Mouse (Mus musculus): ENCODE data around the gene Lmna.

Lmna gene

GRCm38 (mm10) chr3:88449395-88450023, 60.2 kb downstream of the Lmna start:
- no peak for DNase-seq (ENCODE audit: low read depth, low spot score)

DNA sequence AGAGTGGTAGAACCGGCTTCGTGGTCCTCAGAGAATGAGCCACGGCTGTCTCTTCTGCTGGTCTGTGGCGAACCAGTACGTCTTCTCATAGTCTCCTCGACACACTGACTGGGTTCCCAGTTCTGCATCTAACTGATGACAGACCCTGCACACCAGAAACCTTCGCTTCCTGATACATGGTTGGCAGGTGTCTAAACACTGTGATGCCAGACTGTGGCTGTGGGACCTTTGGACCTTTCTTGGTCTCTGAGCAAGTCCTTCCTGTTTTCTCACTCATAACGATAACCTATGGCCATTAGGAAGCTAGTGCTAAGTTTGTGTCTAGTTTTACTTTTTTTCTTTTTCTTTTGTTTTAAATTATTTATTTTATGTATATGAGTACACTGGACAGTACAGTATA, 61.3 kb downstream of the Lmna start:
- DNase-seq (ENCODE audit: low read depth, low spot score): no peak

- no peak for DNase-seq (ENCODE audit: low read depth, low spot score)
Measured at GRCm38 (mm10) chr3:88447676-88448183, 62.0 kb downstream of the Lmna start.

- no peak for DNase-seq (ENCODE audit: low read depth, low spot score)
Measured at GRCm38 (mm10) chr3:88446471-88447123, 63.2 kb downstream of the Lmna start.

- DNase-seq (ENCODE audit: low read depth, low spot score): no peak
Measured at GRCm38 (mm10) chr3:88442888-88443287, 66.9 kb downstream of the Lmna start.

DNA sequence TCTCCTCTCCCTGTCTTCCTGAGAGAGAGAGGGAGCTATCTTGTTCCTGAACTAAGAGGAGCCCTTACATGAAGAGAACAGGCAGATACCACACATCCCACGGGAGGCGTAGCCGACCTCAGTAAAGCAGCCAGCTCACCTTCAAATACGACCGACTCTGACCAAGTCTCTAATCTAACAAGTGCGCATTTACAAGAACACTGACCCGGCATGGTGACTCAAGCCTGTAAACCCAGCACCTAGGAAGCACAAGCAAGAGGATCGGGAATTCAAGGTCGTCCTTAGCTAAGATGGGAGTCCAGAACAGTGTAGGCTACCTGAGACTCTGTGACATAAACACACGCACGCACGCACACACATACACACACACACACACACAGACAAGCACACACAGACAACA, 67.3 kb downstream of the Lmna start:
- DNase-seq (ENCODE audit: low read depth, low spot score): no peak

DNA sequence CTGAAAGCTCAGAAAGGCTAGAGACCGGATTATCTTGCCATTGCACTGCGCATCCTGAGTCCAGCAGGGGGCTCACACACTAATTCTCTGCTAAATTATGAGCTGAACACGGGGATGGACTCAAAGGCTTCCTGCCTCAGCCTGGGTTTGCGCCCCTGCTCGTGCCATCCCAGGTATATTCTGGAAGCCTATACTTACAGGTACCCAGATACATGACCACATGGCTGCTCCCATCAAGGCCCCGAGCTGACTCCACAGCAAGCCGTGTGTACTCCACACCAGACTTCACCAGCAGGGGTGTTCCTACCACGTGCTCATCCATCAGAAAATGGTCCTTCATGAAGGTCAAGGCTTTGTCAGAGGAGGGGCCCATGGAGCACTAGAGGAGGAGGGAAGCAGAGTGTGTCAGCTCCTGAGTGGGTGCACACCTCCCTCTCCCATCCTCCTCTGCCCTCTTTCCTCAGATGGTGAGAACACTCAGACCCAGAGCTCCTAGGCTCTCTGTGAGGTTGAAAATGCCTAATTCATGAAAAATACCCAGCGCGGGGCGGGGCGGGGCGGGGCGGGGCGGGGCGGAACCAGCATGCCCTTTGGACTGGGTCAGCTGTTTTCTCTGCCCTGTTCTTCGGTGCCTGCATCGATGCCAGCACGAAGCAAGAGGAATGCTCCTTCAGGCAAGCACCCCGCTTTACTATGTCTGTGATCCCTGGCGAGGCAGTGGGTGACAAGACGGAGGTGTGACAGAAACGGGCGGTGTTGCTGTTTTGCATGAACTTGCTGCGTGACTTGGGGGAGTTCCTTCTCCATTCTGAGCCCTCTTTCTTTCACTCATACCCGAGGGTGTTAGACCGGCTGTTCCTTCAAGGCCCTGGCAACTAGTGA, 69.0 kb downstream of the Lmna start:
- peak; percentile 85 for DNase-seq (ENCODE audit: low read depth, low spot score)

DNA sequence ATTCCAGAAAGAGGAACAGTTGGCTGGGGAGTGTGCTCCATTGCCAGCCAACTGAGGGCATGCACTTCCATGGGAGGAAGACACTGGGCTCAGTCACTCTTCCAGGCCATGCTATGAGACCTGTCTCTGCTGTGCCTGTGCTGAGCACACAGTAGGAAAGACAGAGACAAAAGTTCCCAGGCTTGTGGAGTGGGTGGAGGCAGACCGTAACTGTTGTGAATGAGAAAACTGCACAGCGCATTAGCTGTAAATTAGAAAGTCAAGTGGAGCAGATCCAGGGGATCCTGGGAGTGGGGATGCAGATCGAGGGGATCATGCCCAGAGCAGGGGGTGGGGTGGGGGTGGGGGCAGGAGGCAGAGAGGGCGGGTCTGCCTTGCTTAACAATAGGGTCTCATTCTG, 70.2 kb downstream of the Lmna start:
- no peak for DNase-seq (ENCODE audit: low read depth, low spot score)

DNA sequence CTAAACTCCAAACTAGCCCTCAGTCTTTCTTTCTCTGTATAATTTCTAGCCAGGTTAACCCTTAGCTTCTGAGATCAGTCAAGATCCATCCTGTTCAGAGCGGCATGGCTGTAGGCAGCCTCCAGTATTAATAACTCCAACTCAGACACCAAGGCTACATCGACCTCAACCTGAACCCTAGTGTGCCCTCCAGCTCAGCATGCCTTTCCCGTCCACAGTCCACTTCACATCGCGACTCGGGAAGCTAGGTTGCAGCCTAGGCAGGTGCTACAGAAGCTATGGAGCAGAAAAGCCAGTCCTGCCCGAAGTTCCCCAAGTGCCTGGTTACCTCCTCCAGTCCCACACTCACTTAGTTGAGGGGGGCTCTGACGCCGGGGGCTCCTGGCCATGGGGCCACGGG, 72.3 kb downstream of the Lmna start:
- no peak for DNase-seq (ENCODE audit: low read depth, low spot score)

DNA sequence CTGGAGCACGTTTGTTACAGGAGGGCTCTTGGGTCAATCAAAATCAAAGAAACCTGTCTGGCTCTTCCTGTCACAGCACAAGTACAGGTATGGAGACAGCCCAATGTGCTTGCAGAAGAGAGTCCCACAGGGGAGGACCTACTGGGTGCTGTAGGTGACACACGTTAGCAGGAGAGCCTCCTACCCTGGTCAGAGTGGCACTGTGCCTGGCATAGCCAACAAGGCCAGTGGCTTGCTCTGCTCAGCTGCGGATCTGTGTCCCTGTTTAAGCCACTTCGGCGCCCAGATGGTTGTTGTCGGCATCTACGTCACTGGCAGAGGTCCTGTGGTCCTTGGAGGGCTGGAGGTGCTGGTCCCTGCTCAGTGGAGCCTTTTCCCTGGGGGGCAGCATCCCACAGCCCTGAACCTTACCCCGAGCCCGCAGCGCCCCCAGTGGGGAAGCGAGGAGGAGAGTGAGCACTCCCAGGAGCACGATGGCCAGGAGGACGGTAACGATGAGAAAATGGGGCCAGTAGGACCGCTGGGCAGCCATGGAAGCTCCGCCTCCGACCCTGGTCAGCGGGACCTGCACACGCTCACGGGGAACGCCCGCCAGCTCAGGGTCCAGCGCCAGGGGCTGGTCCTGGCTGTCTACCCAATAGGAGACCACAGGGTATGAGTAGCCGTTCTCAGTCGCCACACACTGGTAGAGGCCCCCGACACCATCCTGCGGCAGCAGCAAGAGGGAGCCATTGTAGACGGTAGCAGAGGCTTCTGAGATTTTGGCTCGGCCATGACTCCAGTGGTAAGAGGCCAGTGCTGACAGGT, 73.2 kb downstream of the Lmna start:
- DNase-seq (ENCODE audit: low read depth, low spot score): no peak

DNA sequence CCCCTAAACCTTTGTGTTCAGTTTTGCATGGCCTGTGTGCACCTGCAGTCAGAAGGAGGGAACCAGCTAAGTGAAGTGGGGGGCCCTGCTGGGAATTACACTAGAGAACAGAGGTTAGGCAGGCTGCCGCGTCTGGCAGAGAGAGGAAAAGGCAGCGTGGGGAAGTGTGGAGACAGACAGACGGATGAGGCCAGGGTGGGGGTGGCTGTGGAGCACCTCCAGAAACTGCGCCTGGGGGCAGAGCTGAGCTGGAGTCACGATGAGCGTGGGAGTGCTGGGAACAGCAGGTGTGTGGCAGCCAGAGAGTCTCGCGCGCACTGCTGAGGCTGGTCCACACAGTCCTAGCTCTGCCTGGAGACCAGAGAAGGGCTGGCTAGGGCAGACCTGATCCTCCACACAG, 74.2 kb downstream of the Lmna start:
- DNase-seq (ENCODE audit: low read depth, low spot score): no peak
